Mouse (Mus musculus): Measurements from ENCODE around the gene Gm4871. TPM values are rescaled to one million over a fixed set of nuclear protein-coding genes. Genes with fewer than 3 reads are reported as not detected.
"Not testable (repeated sequence)": the region's sequence is repeated elsewhere in the genome, so short reads cannot be mapped to it uniquely, and the experiment has no call there.

Gene Gm4871
- not detected in 2 replicates for polyA plus RNA-seq (2014; fragmentation: Nextera tagmentation; extraction: Ambion mirVana)

GRCm38 (mm10) chr5:145032391-145032790 lies at the start of gene Gm4871:
TSS of gene Gm4871 (minus strand) at chr5:145032754.
- 77% methylated on average over 5 of the region's 5 CpGs for WGBS
- not testable (repeated sequence) for DNase-seq (ENCODE audit: low spot score, missing footprints)

GRCm38 (mm10) chr5:145081866-145082613 lies 49.5 kb upstream of the Gm4871 start:
- no peaks in the 10 kb centered on the region for H3K9me3 ChIP-seq (ENCODE audit: control insufficient read depth, low read length)
- no peak for DNase-seq (ENCODE audit: low spot score, missing footprints)
- H3K4me2 ChIP-seq, result no peak overlapping the region
- no peak for ATAC-seq (ENCODE audit: low FRiP score)
- whole genome bisulfite sequencing, result 91% methylated on average over 10 of the region's 10 CpGs
- no peak overlapping the region for H3K27ac ChIP-seq (ENCODE audit: low read depth, low read length)
- H3K9ac ChIP-seq (ENCODE audit: low read length), result no peak overlapping the region
- no peak overlapping the region for H3K4me3 ChIP-seq (ENCODE audit: low read depth, low read length)
- peaks cover 10% of the 10 kb centered on the region for H3K4me1 ChIP-seq (ENCODE audit: control insufficient read depth, insufficient read depth, low read length)
- H3K27me3 ChIP-seq (ENCODE audit: control insufficient read depth, insufficient read depth, low read length), result no peaks in the 10 kb centered on the region
- H3K36me3 ChIP-seq (ENCODE audit: control insufficient read depth, insufficient read depth, low read length), result no peaks in the 10 kb centered on the region

More at GRCm38 (mm10) chr5:145032391-145032790, at the start of gene Gm4871:
- not testable (repeated sequence) for H3K36me3 ChIP-seq (ENCODE audit: control insufficient read depth, insufficient read depth, low read length); H3K9ac ChIP-seq (ENCODE audit: low read length); H3K4me2 ChIP-seq; H3K27me3 ChIP-seq (ENCODE audit: control insufficient read depth, insufficient read depth, low read length); H3K4me3 ChIP-seq (ENCODE audit: low read depth, low read length); ATAC-seq (ENCODE audit: low FRiP score); H3K9me3 ChIP-seq (ENCODE audit: control insufficient read depth, low read length); H3K27ac ChIP-seq (ENCODE audit: low read depth, low read length); H3K4me1 ChIP-seq (ENCODE audit: control insufficient read depth, insufficient read depth, low read length)

GRCm38 (mm10) chr5:145075081-145075480 lies 42.5 kb upstream of the Gm4871 start:
- no peak for DNase-seq (ENCODE audit: low spot score, missing footprints)
- ATAC-seq (ENCODE audit: low FRiP score), result no peak
- WGBS, result 66% methylated on average over 3 of the region's 3 CpGs

GRCm38 (mm10) chr5:145071342-145071741 lies 38.8 kb upstream of the Gm4871 start:
- DNase-seq (ENCODE audit: low spot score, missing footprints), result no peak

More at GRCm38 (mm10) chr5:145075081-145075480, 42.5 kb upstream of the Gm4871 start:
- H3K27me3 ChIP-seq (ENCODE audit: control insufficient read depth, insufficient read depth, low read length), result no peaks in the 10 kb centered on the region
- no peaks in the 10 kb centered on the region for H3K36me3 ChIP-seq (ENCODE audit: control insufficient read depth, insufficient read depth, low read length)
- no peak overlapping the region for H3K4me3 ChIP-seq (ENCODE audit: low read depth, low read length)
- H3K9ac ChIP-seq (ENCODE audit: low read length), result no peak overlapping the region
- H3K4me1 ChIP-seq (ENCODE audit: control insufficient read depth, insufficient read depth, low read length), result no peaks in the 10 kb centered on the region
- no peaks in the 10 kb centered on the region for H3K9me3 ChIP-seq (ENCODE audit: control insufficient read depth, low read length)
- no peak overlapping the region for H3K27ac ChIP-seq (ENCODE audit: low read depth, low read length)
- no peak overlapping the region for H3K4me2 ChIP-seq

GRCm38 (mm10) chr5:145069707-145070106 lies 37.2 kb upstream of the Gm4871 start:
- Histone ChIP-seq H3K4me2 (no peak overlapping the region), H3K4me1 (ENCODE audit: control insufficient read depth, insufficient read depth, low read length) (no peaks in the 10 kb centered on the region), H3K9me3 (ENCODE audit: control insufficient read depth, low read length) (no peaks in the 10 kb centered on the region), H3K36me3 (ENCODE audit: control insufficient read depth, insufficient read depth, low read length) (no peaks in the 10 kb centered on the region), H3K27me3 (ENCODE audit: control insufficient read depth, insufficient read depth, low read length) (no peaks in the 10 kb centered on the region), H3K27ac (ENCODE audit: low read depth, low read length) (no peak overlapping the region), H3K9ac (ENCODE audit: low read length) (no peak overlapping the region), H3K4me3 (ENCODE audit: low read depth, low read length) (no peak overlapping the region)
- WGBS, result under 1% methylated on average over 5 of the region's 5 CpGs
- ATAC-seq (ENCODE audit: low FRiP score) (peak; percentile 68), DNase-seq (ENCODE audit: low spot score, missing footprints) (peak; percentile 96)

More at GRCm38 (mm10) chr5:145071342-145071741, 38.8 kb upstream of the Gm4871 start:
- no peak for ATAC-seq (ENCODE audit: low FRiP score)
- WGBS, result 59% methylated on average over 6 of the region's 6 CpGs
- Histone ChIP-seq H3K4me2 (no peak overlapping the region), H3K4me3 (ENCODE audit: low read depth, low read length) (no peak overlapping the region), H3K9ac (ENCODE audit: low read length) (no peak overlapping the region), H3K4me1 (ENCODE audit: control insufficient read depth, insufficient read depth, low read length) (no peaks in the 10 kb centered on the region), H3K27me3 (ENCODE audit: control insufficient read depth, insufficient read depth, low read length) (no peaks in the 10 kb centered on the region), H3K27ac (ENCODE audit: low read depth, low read length) (no peak overlapping the region), H3K36me3 (ENCODE audit: control insufficient read depth, insufficient read depth, low read length) (no peaks in the 10 kb centered on the region), H3K9me3 (ENCODE audit: control insufficient read depth, low read length) (no peaks in the 10 kb centered on the region)

- no peak for DNase-seq (ENCODE audit: low spot score, missing footprints)
- ATAC-seq (ENCODE audit: low FRiP score), result no peak
- H3K36me3 ChIP-seq (ENCODE audit: control insufficient read depth, insufficient read depth, low read length), result no peaks in the 10 kb centered on the region
- H3K4me3 ChIP-seq (ENCODE audit: low read depth, low read length), result no peak overlapping the region
- H3K27me3 ChIP-seq (ENCODE audit: control insufficient read depth, insufficient read depth, low read length), result no peaks in the 10 kb centered on the region
- no peaks in the 10 kb centered on the region for H3K9me3 ChIP-seq (ENCODE audit: control insufficient read depth, low read length)
- H3K4me1 ChIP-seq (ENCODE audit: control insufficient read depth, insufficient read depth, low read length), result no peaks in the 10 kb centered on the region
- no peak overlapping the region for H3K9ac ChIP-seq (ENCODE audit: low read length)
- 55% methylated on average over 3 of the region's 3 CpGs for WGBS
- H3K27ac ChIP-seq (ENCODE audit: low read depth, low read length), result no peak overlapping the region
- no peak overlapping the region for H3K4me2 ChIP-seq
Measured at GRCm38 (mm10) chr5:145068863-145069262, 36.3 kb upstream of the Gm4871 start.

- ATAC-seq (ENCODE audit: low FRiP score), result no peak
- no peak for DNase-seq (ENCODE audit: low spot score, missing footprints)
- H3K9ac ChIP-seq (ENCODE audit: low read length), result no peak overlapping the region
- no peaks in the 10 kb centered on the region for H3K27me3 ChIP-seq (ENCODE audit: control insufficient read depth, insufficient read depth, low read length)
- no peak overlapping the region for H3K4me3 ChIP-seq (ENCODE audit: low read depth, low read length)
- no peaks in the 10 kb centered on the region for H3K4me1 ChIP-seq (ENCODE audit: control insufficient read depth, insufficient read depth, low read length)
- H3K9me3 ChIP-seq (ENCODE audit: control insufficient read depth, low read length), result no peaks in the 10 kb centered on the region
- no peaks in the 10 kb centered on the region for H3K36me3 ChIP-seq (ENCODE audit: control insufficient read depth, insufficient read depth, low read length)
- no peak overlapping the region for H3K4me2 ChIP-seq
- H3K27ac ChIP-seq (ENCODE audit: low read depth, low read length), result no peak overlapping the region
- WGBS, result 91% methylated on average over 1 of the region's 1 CpGs
Measured at GRCm38 (mm10) chr5:145064765-145065340, 32.3 kb upstream of the Gm4871 start.

GRCm38 (mm10) chr5:145059524-145059923 lies 27.0 kb upstream of the Gm4871 start:
- Histone ChIP-seq H3K4me2 (no peak overlapping the region), H3K9ac (ENCODE audit: low read length) (no peak overlapping the region), H3K4me3 (ENCODE audit: low read depth, low read length) (no peak overlapping the region), H3K36me3 (ENCODE audit: control insufficient read depth, insufficient read depth, low read length) (no peaks in the 10 kb centered on the region), H3K4me1 (ENCODE audit: control insufficient read depth, insufficient read depth, low read length) (no peaks in the 10 kb centered on the region), H3K27ac (ENCODE audit: low read depth, low read length) (no peak overlapping the region), H3K27me3 (ENCODE audit: control insufficient read depth, insufficient read depth, low read length) (no peaks in the 10 kb centered on the region), H3K9me3 (ENCODE audit: control insufficient read depth, low read length) (no peaks in the 10 kb centered on the region)
- ATAC-seq (ENCODE audit: low FRiP score), result no peak
- WGBS, result 75% methylated on average over 2 of the region's 2 CpGs
- no peak for DNase-seq (ENCODE audit: low spot score, missing footprints)

GRCm38 (mm10) chr5:145058722-145059121 lies 26.2 kb upstream of the Gm4871 start:
- Histone ChIP-seq H3K36me3 (ENCODE audit: control insufficient read depth, insufficient read depth, low read length) (no peaks in the 10 kb centered on the region), H3K9me3 (ENCODE audit: control insufficient read depth, low read length) (no peaks in the 10 kb centered on the region), H3K27me3 (ENCODE audit: control insufficient read depth, insufficient read depth, low read length) (no peaks in the 10 kb centered on the region), H3K27ac (ENCODE audit: low read depth, low read length) (no peak overlapping the region), H3K4me2 (no peak overlapping the region), H3K4me3 (ENCODE audit: low read depth, low read length) (no peak overlapping the region), H3K9ac (ENCODE audit: low read length) (no peak overlapping the region), H3K4me1 (ENCODE audit: control insufficient read depth, insufficient read depth, low read length) (no peaks in the 10 kb centered on the region)
- ATAC-seq (ENCODE audit: low FRiP score), result no peak
- WGBS, result 87% methylated on average over 7 of the region's 7 CpGs
- no peak for DNase-seq (ENCODE audit: low spot score, missing footprints)

Measured in midbrain, embryonic 11.5 days (tissue).